Mouse (Mus musculus) heart, embryonic 16.5 days (tissue): ENCODE results near the gene Nfe2. TPM values are rescaled to one million over a fixed set of nuclear protein-coding genes. Genes with fewer than 3 reads are reported as not detected.

ENCODE experiments used
- ATAC-seq: fragments of 200-750 bp; cut with Nextera tagmentation; replicated peaks from 2 replicates; pipeline ENCODE4 v1.8.0; 2017; ENCODE audit warnings: moderate number of reproducible peaks; ENCODE audit not compliant: insufficient read depth, low FRiP score; ENCODE audit errors: extremely low read depth
- H3K27ac ChIP-seq: fragments of 300-500 bp; sonication (generic); 2 replicates; pipeline ENCODE4 v1.5.1; 2014; ENCODE audit warnings: mild to moderate bottlenecking, low read length, control low read depth, moderate library complexity
- H3K27me3 ChIP-seq: fragments of 300-500 bp; sonication (generic); 2 replicates; pipeline ENCODE4 v1.6.1; 2014; ENCODE audit warnings: low read length, mixed read lengths; ENCODE audit not compliant: control insufficient read depth, insufficient read depth
- H3K36me3 ChIP-seq: fragments of 300-500 bp; sonication (generic); 2 replicates; pipeline ENCODE4 v1.6.1; 2014; ENCODE audit not compliant: control insufficient read depth, insufficient read depth
- H3K4me1 ChIP-seq: fragments of 300-500 bp; sonication (generic); 2 replicates; pipeline ENCODE4 v1.6.1; 2014; ENCODE audit warnings: low read length, mixed read lengths; ENCODE audit not compliant: control insufficient read depth, insufficient read depth
- H3K4me2 ChIP-seq: fragments of 300-500 bp; sonication (generic); 2 replicates; pipeline ENCODE4 v1.6.1; 2014; ENCODE audit warnings: low read depth, mild to moderate bottlenecking, control low read depth, low read length
- H3K4me3 ChIP-seq: fragments of 300-500 bp; sonication (generic); 2 replicates; pipeline ENCODE4 v1.5.1; 2014; ENCODE audit warnings: mild to moderate bottlenecking, control low read depth, low read length
- H3K9ac ChIP-seq: fragments of 300-500 bp; sonication (generic); 2 replicates; pipeline ENCODE4 v1.6.1; 2014; ENCODE audit warnings: low read length, control low read depth
- H3K9me3 ChIP-seq: fragments of 300-500 bp; sonication (generic); replicated peaks from 2 replicates; pipeline ENCODE4 v1.6.1; 2016; ENCODE audit warnings: low read length; ENCODE audit not compliant: control insufficient read depth
- WGBS: fragments of 180-500 bp; shearing (Covaris S2); extraction: QIAGEN DNeasy Blood & Tissue Kit; methylation state at CpG from one replicate; pipeline ENCODE4 v1.1.7; 2014; 5-methylcytosine and 5-hydroxymethylcytosine counted together
- polyA plus RNA-seq: library from polyadenylated mRNA; unstranded; fragments of >200 nt; fragmentation: Nextera tagmentation; extraction: Ambion mirVana; gene quantifications from 2 replicates; pipeline ENCODE4 v1.2.1, GENCODE M21; 2015

The Nfe2 gene
- polyA plus RNA-seq, 1 experiment from 2014 or later = 3.9 TPM

GRCm38 (mm10) chr15:103239685-103240159 lies 18.5 kb downstream of the Nfe2 start, which contains the start of gene Cbx5:
Cbx5 (minus strand) TSS chr15:103239816.
- Histone ChIP-seq H3K4me2 (peak within 1 kb of the TSS; percentile 86), H3K4me3 (peak within 1 kb of the TSS; percentile 75), H3K36me3 (peaks cover 32% of the 10 kb centered on the region), H3K9me3 (no peaks in the 10 kb centered on the region), H3K27me3 (no peaks in the 10 kb centered on the region), H3K9ac (peak within 1 kb of the TSS; percentile 83), H3K27ac (peak within 1 kb of the TSS; percentile 98), H3K4me1 (peaks cover 30% of the 10 kb centered on the region)
- peak; percentile 92 for ATAC-seq
- under 1% methylated on average over 39 of the region's 39 CpGs for WGBS

- ATAC-seq = peak; percentile 85
- Histone ChIP-seq H3K9me3 (no peaks in the 10 kb centered on the region), H3K27ac (peak overlapping the region; percentile 98), H3K9ac (peak overlapping the region; percentile 80), H3K4me3 (peak overlapping the region; percentile 75), H3K4me2 (peak overlapping the region; percentile 67), H3K27me3 (no peaks in the 10 kb centered on the region), H3K4me1 (peaks cover 30% of the 10 kb centered on the region), H3K36me3 (peaks cover 32% of the 10 kb centered on the region)
- 0% methylated on average over 26 of the region's 26 CpGs for WGBS
Measured at GRCm38 (mm10) chr15:103239130-103239684, 19.0 kb downstream of the Nfe2 start.

- Histone ChIP-seq H3K4me1 (peaks cover 13% of the 10 kb centered on the region), H3K4me2 (no peak overlapping the region), H3K36me3 (peaks cover 16% of the 10 kb centered on the region), H3K27me3 (no peaks in the 10 kb centered on the region), H3K9me3 (no peaks in the 10 kb centered on the region), H3K4me3 (no peak overlapping the region), H3K9ac (no peak overlapping the region), H3K27ac (no peak overlapping the region)
- no peak for ATAC-seq
- 90% methylated on average over 7 of the region's 7 CpGs for WGBS
Measured at GRCm38 (mm10) chr15:103237295-103237694, 20.9 kb downstream of the Nfe2 start.

- no peak overlapping the region for H3K9ac ChIP-seq
- no peak overlapping the region for H3K27ac ChIP-seq
Measured at GRCm38 (mm10) chr15:103233119-103233518, 25.1 kb downstream of the Nfe2 start.

GRCm38 (mm10) chr15:103228904-103229303 lies 29.3 kb downstream of the Nfe2 start:
- Histone ChIP-seq H3K27ac (peak overlapping the region; percentile 77), H3K9ac (no peak overlapping the region), H3K36me3 (no peaks in the 10 kb centered on the region), H3K9me3 (no peaks in the 10 kb centered on the region), H3K27me3 (no peaks in the 10 kb centered on the region), H3K4me1 (peaks cover 17% of the 10 kb centered on the region), H3K4me3 (no peak overlapping the region), H3K4me2 (no peak overlapping the region)
- ATAC-seq = peak; percentile 65
- WGBS = 28% methylated on average over 2 of the region's 2 CpGs

More at GRCm38 (mm10) chr15:103233119-103233518, 25.1 kb downstream of the Nfe2 start:
- Histone ChIP-seq H3K4me3 (no peak overlapping the region), H3K27me3 (no peaks in the 10 kb centered on the region), H3K36me3 (peaks cover 4% of the 10 kb centered on the region; the same call in 1 of the 2 replicates), H3K4me2 (no peak overlapping the region), H3K4me1 (peaks cover 16% of the 10 kb centered on the region), H3K9me3 (no peaks in the 10 kb centered on the region)
- no peak for ATAC-seq
- WGBS = 59% methylated on average over 2 of the region's 2 CpGs

GRCm38 (mm10) chr15:103227572-103227971 lies 30.6 kb downstream of the Nfe2 start:
- ATAC-seq = no peak
- H3K9me3 ChIP-seq = no peaks in the 10 kb centered on the region
- H3K27ac ChIP-seq = no peak overlapping the region; the same call in 1 of the 2 replicates
- no peaks in the 10 kb centered on the region for H3K36me3 ChIP-seq
- H3K27me3 ChIP-seq = no peaks in the 10 kb centered on the region
- no peak overlapping the region for H3K9ac ChIP-seq
- H3K4me1 ChIP-seq = peaks cover 17% of the 10 kb centered on the region
- 61% methylated on average over 2 of the region's 2 CpGs for WGBS
- H3K4me3 ChIP-seq = no peak overlapping the region
- no peak overlapping the region for H3K4me2 ChIP-seq

- H3K27ac ChIP-seq = no peak overlapping the region
- H3K36me3 ChIP-seq = no peaks in the 10 kb centered on the region
Measured at GRCm38 (mm10) chr15:103227022-103227421, 31.2 kb downstream of the Nfe2 start.

GRCm38 (mm10) chr15:103224161-103224560 lies 34.0 kb downstream of the Nfe2 start:
- WGBS = 95% methylated on average over 2 of the region's 2 CpGs
- Histone ChIP-seq H3K9me3 (no peaks in the 10 kb centered on the region), H3K36me3 (no peaks in the 10 kb centered on the region), H3K4me1 (peaks cover 23% of the 10 kb centered on the region), H3K27ac (no peak overlapping the region), H3K4me2 (no peak overlapping the region), H3K4me3 (no peak overlapping the region), H3K27me3 (no peaks in the 10 kb centered on the region), H3K9ac (no peak overlapping the region)
- ATAC-seq = no peak

More at GRCm38 (mm10) chr15:103227022-103227421, 31.2 kb downstream of the Nfe2 start:
- H3K4me3 ChIP-seq = no peak overlapping the region
- no peak for ATAC-seq
- no peak overlapping the region for H3K4me2 ChIP-seq
- no peak overlapping the region for H3K9ac ChIP-seq
- WGBS = 79% methylated on average over 3 of the region's 3 CpGs
- H3K9me3 ChIP-seq = no peaks in the 10 kb centered on the region
- H3K4me1 ChIP-seq = peaks cover 17% of the 10 kb centered on the region
- no peaks in the 10 kb centered on the region for H3K27me3 ChIP-seq

GRCm38 (mm10) chr15:103221386-103221785 lies 36.8 kb downstream of the Nfe2 start:
- Histone ChIP-seq H3K27me3 (no peaks in the 10 kb centered on the region), H3K4me3 (no peak overlapping the region), H3K36me3 (no peaks in the 10 kb centered on the region), H3K4me1 (peaks cover 16% of the 10 kb centered on the region), H3K27ac (peak overlapping the region; percentile 75), H3K4me2 (no peak overlapping the region), H3K9me3 (no peaks in the 10 kb centered on the region), H3K9ac (0 out of 2 replicates have a peak overlapping the region, but pooled peaks have one; percentile 16)
- no peak for ATAC-seq
- 63% methylated on average over 1 of the region's 1 CpGs for WGBS
